12 mouse cellular contexts compared by ENCODE assay signal in genomic region chr13:83481310-83481709, GRCm38 (mm10). TPM values are rescaled to one million over a fixed set of nuclear protein-coding genes. Genes with fewer than 3 reads are reported as not detected.
A peak's percentile ranks its signal among the peaks of the same experiment; 100 is the strongest.
DNase-seq lines count a peak whose midpoint lies in the region; ATAC-seq lines count a peak whose summit lies in the region.
"Had no signal": no experiment of that assay in that cellular context is flagged by ENCODE, and none has a peak within 500 bp of the region (broad histone marks: within the 10 kb centered on the region; RNA-seq: fewer than 3 reads in every experiment).

No protein-coding gene starts in this region.

- no peaks in the 10 kb centered on the region for H3K9me3 ChIP-seq in forebrain, embryonic 14.5 days (replicated peaks; ENCODE audit: control insufficient read depth, low read length)
- H3K9me3 ChIP-seq in forebrain, embryonic 10.5 days: no peaks in the 10 kb centered on the region
- no peaks in the 10 kb centered on the region for H3K9me3 ChIP-seq in forebrain, embryonic 16.5 days (ENCODE audit: control insufficient read depth, low read length)
- H3K9me3 ChIP-seq: liver, embryonic 12.5 days had no signal

- H3K4me2 ChIP-seq in forebrain, embryonic 14.5 days (ENCODE audit: low read length): no peak overlapping the region
- H3K4me2 ChIP-seq in forebrain, embryonic 16.5 days (ENCODE audit: low read length): 0 out of 2 replicates have a peak overlapping the region, but pooled peaks have one; percentile 8
- H3K4me2 ChIP-seq: liver, embryonic 12.5 days had no signal

- no peaks in the 10 kb centered on the region; the same call in 1 of the 2 replicates for H3K4me1 ChIP-seq in forebrain, embryonic 14.5 days (ENCODE audit: control insufficient read depth, insufficient read depth, low read length)
- no peaks in the 10 kb centered on the region; the same call in 1 of the 2 replicates for H3K4me1 ChIP-seq in forebrain, embryonic 10.5 days
- H3K4me1 ChIP-seq in forebrain, embryonic 16.5 days (replicated peaks; ENCODE audit: control insufficient read depth, insufficient read depth, low read length): no peaks in the 10 kb centered on the region
- H3K4me1 ChIP-seq: liver, embryonic 12.5 days had no signal

- H3K9ac ChIP-seq in forebrain, embryonic 14.5 days (ENCODE audit: low read length): no peak overlapping the region
- H3K9ac ChIP-seq in forebrain, embryonic 16.5 days (replicated peaks; ENCODE audit: low read depth, low read length): no peak overlapping the region
- H3K9ac ChIP-seq: liver, embryonic 12.5 days had no signal

- H3K27ac ChIP-seq in forebrain, embryonic 14.5 days (ENCODE audit: low read depth, low read length): no peak overlapping the region
- no peak overlapping the region for H3K27ac ChIP-seq in forebrain, embryonic 10.5 days
- H3K27ac ChIP-seq in forebrain, embryonic 16.5 days (ENCODE audit: low read length): no peak overlapping the region
- H3K27ac ChIP-seq: liver, embryonic 12.5 days had no signal

- H3K36me3 ChIP-seq in forebrain, embryonic 14.5 days (ENCODE audit: control insufficient read depth, insufficient read depth, low read length): no peaks in the 10 kb centered on the region
- no peaks in the 10 kb centered on the region for H3K36me3 ChIP-seq in forebrain, embryonic 10.5 days (replicated peaks)
- no peaks in the 10 kb centered on the region for H3K36me3 ChIP-seq in forebrain, embryonic 16.5 days (ENCODE audit: control insufficient read depth, insufficient read depth)
- H3K36me3 ChIP-seq: liver, embryonic 12.5 days had no signal

- peak; percentile 60; the same call in 1 of the 2 replicates for ATAC-seq in forebrain, embryonic 14.5 days
- ATAC-seq in forebrain, embryonic 16.5 days: peak; percentile 77
- no peak for ATAC-seq in CD4-positive, CD25-positive, alpha-beta regulatory T cell, adult 4 months
- ATAC-seq: inflammation-experienced regulatory T-cells, adult 6 months; liver, embryonic 12.5 days had no signal

- WGBS in forebrain, embryonic 14.5 days: 71% methylated on average over 7 of the region's 7 CpGs
- 85% methylated on average over 7 of the region's 7 CpGs for WGBS in forebrain, embryonic 10.5 days
- 40% methylated on average over 7 of the region's 7 CpGs for WGBS in forebrain, embryonic 16.5 days

- no peak overlapping the region for H3K4me3 ChIP-seq in forebrain, embryonic 14.5 days (ENCODE audit: low read depth, low read length)
- no peak overlapping the region for H3K4me3 ChIP-seq in forebrain, embryonic 10.5 days
- H3K4me3 ChIP-seq in forebrain, embryonic 16.5 days (replicated peaks; ENCODE audit: low read length): no peak overlapping the region
- H3K4me3 ChIP-seq: liver, embryonic 12.5 days had no signal

- H3K27me3 ChIP-seq in forebrain, embryonic 14.5 days (replicated peaks; ENCODE audit: control insufficient read depth, insufficient read depth, low read length): no peaks in the 10 kb centered on the region
- no peaks in the 10 kb centered on the region for H3K27me3 ChIP-seq in forebrain, embryonic 10.5 days (ENCODE audit: poor library complexity, severe bottlenecking)
- no peaks in the 10 kb centered on the region for H3K27me3 ChIP-seq in forebrain, embryonic 16.5 days (replicated peaks; ENCODE audit: control insufficient read depth, insufficient read depth, low read length)
- H3K27me3 ChIP-seq: liver, embryonic 12.5 days had no signal

- intact Hi-C loops in left cerebral cortex, postnatal 10 days (cut with DNase I): no loop called here
- intact Hi-C loops in left cerebral cortex, postnatal 36 days (cut with DNase I): no loop called here

- DNase-seq in forebrain, embryonic 14.5 days (ENCODE audit: low spot score): peak; percentile 63
- DNase-seq in forebrain, embryonic 10.5 days (ENCODE audit: extremely low spot score, low spot score): no peak
- DNase-seq in left cerebral cortex, postnatal 10 days (ENCODE audit: extremely low spot score in 1 of 2, low spot score in 2 of 2): peak; percentile 22 to 23
- DNase-seq in left cerebral cortex, postnatal 36 days (ENCODE audit: low spot score in 2 of 2): no peak
- DNase-seq in lung, postnatal 10 days: peak; percentile 13
- no peak for DNase-seq in urinary bladder, adult 18-20 months (ENCODE audit: low spot score in 2 of 2)
- DNase-seq: kidney, postnatal 25 days; thymus, postnatal 14 days had no signal

RNA-seq across cellular contexts. Expression of gene Mef2c, which starts 22.5 kb away (rescaled TPM):
- 99.4 and 180 TPM in 2 replicates for polyA plus RNA-seq in forebrain, embryonic 14.5 days (2014; fragmentation: Nextera tagmentation; extraction: Ambion mirVana)
- 13.9 and 16.8 TPM in 2 replicates for polyA plus RNA-seq in forebrain, embryonic 10.5 days (2016; fragmentation: Nextera tagmentation; extraction: Ambion mirVana)
- 1,000 to 10,000 TPM; 1,053 to 1,235 TPM for total RNA-seq in left cerebral cortex, postnatal 10 days (2021)
- 100 to 1,000 TPM; 620 to 698 TPM for total RNA-seq in left cerebral cortex, postnatal 36 days (2021)
- polyA plus RNA-seq in forebrain, embryonic 16.5 days (2015; fragmentation: Nextera tagmentation; extraction: Ambion mirVana): 300 and 367 TPM in 2 replicates
- polyA plus RNA-seq in CD4-positive, CD25-positive, alpha-beta regulatory T cell, adult 4 months (2017; shearing (Covaris generic)): 10 to 100 TPM in 1 of 2 experiments, 1 to 10 TPM in 1; 1.2 to 14.7 TPM

Comparison
In these comparisons a context has a peak if more than half of its experiments do, and no peak if none do; other contexts are left out.
1. DNase-seq: peak in forebrain, embryonic 14.5 days (single experiment), left cerebral cortex, postnatal 10 days (2 of 2) and lung, postnatal 10 days (single experiment); none in forebrain, embryonic 10.5 days (single experiment), left cerebral cortex, postnatal 36 days (0 of 2) and urinary bladder, adult 18-20 months (0 of 2).